Mouse (Mus musculus): ENCODE measurements around the gene Tas1r2.
A peak's percentile ranks its signal among the peaks of the same experiment; 100 is the strongest.

Tas1r2 gene

GRCm38 (mm10) chr4:139653238-139653637, at the start of gene Tas1r2:
TSS of gene Tas1r2 (plus strand) at chr4:139653538.
- DNase-seq: no peak

- no peak for DNase-seq
Observed at GRCm38 (mm10) chr4:139605216-139605615, 48.1 kb upstream of the Tas1r2 start.

GRCm38 (mm10) chr4:139606732-139607131, 46.6 kb upstream of the Tas1r2 start:
- no peak for DNase-seq

DNA sequence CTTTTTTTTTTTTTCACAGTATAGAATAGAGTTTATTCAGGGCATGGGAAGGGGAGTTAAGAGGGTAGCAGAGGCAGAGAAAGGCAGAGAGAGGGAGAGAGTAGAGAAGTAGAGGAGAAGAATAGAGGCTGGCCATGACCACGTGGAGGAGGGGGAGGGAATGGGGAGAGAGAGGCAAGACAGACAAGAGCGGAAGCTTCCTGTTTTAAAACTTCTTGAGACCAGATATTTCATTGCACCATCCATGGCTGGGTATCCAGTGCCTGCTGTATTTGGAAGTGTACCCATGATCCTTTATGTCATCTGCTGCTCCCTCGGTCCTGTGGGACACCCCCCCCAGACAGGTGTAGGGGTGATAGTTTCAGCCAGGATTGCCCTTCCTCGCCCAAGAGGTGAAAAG, 44.4 kb upstream of the Tas1r2 start:
- no peak for DNase-seq

GRCm38 (mm10) chr4:139610954-139611353, 42.4 kb upstream of the Tas1r2 start:
- DNase-seq: no peak

GRCm38 (mm10) chr4:139611542-139611953, 41.8 kb upstream of the Tas1r2 start:
- DNase-seq: peak; percentile 88

- no peak for DNase-seq
Observed at GRCm38 (mm10) chr4:139614524-139615260, 38.6 kb upstream of the Tas1r2 start.

DNA sequence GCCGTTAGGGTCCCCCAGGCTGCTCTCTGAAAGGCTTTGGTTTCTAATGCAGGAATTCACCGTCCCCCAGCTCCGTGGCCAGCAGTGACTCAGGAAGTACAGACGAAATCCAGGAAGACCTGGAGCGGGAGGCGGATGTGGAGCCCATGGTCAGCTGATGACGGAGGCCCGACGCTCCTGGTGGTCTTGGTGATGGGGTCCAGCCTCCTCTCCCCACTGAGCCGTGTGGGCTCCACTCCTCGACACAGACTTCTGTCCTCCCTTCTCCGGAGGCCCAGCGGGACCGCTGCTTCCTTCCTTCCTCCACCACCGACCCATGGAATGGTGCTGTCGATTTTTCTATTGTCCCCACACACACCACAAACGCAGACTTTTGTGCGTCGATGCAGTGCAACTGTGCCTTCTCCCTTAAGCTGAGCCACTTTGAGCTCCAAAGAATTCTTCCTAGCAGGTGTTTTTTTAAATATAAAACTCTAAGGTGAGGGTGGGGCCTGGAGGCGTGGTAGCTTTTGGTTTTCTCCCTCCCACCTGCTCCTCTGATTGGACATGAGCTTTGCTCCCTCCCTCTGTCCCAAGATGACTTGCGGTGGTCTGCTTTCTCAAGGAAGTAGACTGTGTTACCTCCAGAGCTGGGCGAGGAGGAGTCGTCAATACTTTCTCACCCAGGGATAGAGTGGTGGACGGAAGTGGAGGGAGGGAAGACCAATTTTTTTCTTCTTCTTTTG, 36.9 kb upstream of the Tas1r2 start:
- no peak for DNase-seq

DNA sequence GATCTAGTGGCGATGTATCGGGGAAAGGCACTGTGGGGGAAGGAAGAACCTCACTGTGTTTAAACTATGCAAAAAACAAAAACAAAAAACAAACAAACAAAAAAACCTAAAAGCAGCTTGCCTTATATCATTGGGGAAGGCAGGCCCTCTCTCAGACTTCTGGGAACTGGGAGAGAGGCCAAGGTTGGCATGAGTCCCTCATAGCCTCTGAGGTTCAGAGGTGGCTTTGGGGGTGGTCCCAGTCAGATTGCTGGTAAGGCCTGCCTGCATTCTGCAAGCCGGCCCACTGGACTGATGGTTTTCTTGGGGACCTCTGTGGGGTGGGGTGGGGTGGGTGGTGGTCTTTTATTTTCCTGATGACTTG, 36.4 kb upstream of the Tas1r2 start:
- no peak for DNase-seq

GRCm38 (mm10) chr4:139619765-139620164, 33.6 kb upstream of the Tas1r2 start:
- DNase-seq: no peak

- DNase-seq: peak; percentile 96
Observed at GRCm38 (mm10) chr4:139622373-139623282, 30.7 kb upstream of the Tas1r2 start, which contains the start of gene Aldh4a1. TSS of gene Aldh4a1 (plus strand) at chr4:139622866.

DNA sequence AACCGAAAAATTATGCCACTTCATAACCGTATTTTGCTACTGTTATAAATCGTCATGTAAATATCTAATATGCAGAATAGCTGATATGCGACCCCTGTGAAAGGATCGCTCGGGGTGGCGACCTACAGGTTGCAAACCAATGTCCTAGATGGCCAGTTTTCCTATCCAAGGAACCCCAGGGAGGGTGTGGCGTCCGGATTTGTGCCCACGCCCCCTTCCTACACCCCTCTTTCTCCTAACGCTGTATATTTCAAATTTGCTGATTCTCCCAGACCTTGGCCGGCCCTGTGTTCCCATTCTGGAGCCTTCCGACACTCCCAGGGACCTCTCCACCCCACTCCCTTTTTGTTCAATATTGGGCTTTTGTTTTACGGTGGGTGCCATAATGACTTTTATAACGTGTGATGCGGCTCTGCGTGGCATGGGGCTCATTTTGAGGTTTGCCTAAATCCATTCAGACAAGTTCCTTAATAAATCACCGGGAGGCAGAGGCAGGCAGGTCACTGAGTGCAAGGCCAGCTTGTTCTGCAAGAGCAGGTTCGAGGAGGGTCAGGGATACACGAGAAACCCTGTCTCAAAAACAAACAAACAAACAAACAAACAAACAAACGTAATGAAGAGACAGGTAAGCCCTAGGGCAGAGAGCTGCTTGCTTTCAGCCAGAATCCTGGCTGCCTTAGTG, 29.8 kb upstream of the Tas1r2 start:
- DNase-seq: no peak

GRCm38 (mm10) chr4:139624116-139624489, 29.2 kb upstream of the Tas1r2 start:
- DNase-seq: no peak

- DNase-seq: no peak
Observed at GRCm38 (mm10) chr4:139624706-139625105, 28.6 kb upstream of the Tas1r2 start.

GRCm38 (mm10) chr4:139627361-139627760, 26.0 kb upstream of the Tas1r2 start:
- no peak for DNase-seq

- no peak for DNase-seq
Observed at GRCm38 (mm10) chr4:139630171-139630570, 23.2 kb upstream of the Tas1r2 start.

GRCm38 (mm10) chr4:139631141-139631540, 22.2 kb upstream of the Tas1r2 start:
- no peak for DNase-seq

DNA sequence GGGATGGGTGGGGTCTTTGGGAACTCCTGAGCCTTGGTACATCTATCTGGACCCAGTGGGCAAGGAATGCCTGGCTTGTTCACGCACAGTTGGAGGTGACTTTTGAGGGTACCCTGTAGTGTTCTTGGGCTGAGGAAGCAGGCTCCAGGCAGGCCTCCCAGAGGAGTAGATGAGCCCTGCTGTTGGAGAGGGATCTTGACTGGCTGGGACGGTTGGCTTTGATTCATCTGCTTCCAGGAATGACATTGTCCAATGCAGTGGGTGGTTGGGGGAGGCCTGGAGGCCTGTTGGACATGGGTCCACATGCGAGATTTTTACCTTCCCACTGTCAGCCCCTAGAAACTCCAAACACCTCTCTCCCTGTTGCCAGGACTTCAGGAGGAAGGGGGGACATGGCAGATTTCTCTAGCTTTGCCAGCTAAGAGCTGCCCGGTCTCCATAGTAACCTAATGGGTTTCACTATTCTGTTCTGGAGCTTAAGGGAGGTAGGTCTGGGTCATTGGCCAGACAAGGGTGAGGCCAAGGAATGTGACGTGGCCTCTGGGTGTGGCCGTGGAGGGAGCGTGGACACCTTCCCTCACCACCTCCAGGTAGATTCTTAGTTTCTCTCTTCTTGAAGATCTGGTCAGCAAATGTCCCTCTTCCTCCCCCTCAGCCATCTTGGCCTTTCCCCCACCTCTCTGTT, 21.6 kb upstream of the Tas1r2 start:
- no peak for DNase-seq

GRCm38 (mm10) chr4:139632254-139632580, 21.1 kb upstream of the Tas1r2 start:
- no peak for DNase-seq

GRCm38 (mm10) chr4:139636373-139636772, 17.0 kb upstream of the Tas1r2 start:
- peak; percentile 81 for DNase-seq

DNA sequence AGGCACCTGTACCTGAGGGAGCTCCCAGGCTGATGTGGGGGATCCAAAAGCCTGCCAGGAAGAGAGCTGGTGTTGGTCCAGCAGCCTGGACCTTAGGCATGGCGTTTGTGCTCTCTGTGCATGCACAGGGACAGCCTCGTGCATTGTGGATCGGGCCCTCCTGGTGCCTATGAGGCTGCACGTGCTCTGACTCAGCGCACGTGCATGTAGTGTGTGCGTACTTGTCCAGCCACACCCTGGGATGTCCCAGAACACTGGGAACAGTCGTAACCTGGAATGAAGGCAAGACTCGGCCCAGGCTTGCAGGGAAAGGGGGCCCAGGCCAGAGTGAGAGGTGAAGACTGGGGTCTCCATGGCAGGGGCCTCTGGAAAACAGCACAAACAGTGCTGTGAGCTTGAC, 15.5 kb upstream of the Tas1r2 start:
- DNase-seq: no peak

DNA sequence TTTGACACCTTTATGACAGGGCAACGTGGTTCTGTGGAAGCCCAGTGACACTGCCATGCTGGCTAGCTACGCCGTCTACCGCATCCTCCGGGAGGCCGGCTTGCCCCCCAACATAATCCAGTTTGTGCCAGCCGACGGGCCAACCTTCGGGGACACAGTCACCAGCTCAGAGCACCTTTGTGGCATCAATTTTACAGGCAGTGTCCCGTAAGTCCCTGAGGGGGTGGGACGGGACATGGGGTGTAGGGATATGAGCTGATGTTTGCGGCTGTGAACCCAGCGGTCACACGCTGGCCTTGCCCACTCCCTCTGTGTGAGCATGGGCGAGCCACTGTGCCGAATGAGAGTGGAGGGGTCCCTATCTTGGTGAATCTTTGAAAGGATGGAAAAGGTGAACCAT, 15.0 kb upstream of the Tas1r2 start:
- no peak for DNase-seq
